Mouse (Mus musculus): ENCODE data around the gene H2-M5. TPM values are rescaled to one million over a fixed set of nuclear protein-coding genes. Genes with fewer than 3 reads are reported as not detected.
"Not testable (repeated sequence)": the region's sequence is repeated elsewhere in the genome, so short reads cannot be mapped to it uniquely, and the experiment has no call there.

The H2-M5 gene
- 0.55 and 1.2 TPM in 2 replicates for polyA plus RNA-seq (2016; fragmentation: Nextera tagmentation; extraction: Ambion mirVana)

DNA sequence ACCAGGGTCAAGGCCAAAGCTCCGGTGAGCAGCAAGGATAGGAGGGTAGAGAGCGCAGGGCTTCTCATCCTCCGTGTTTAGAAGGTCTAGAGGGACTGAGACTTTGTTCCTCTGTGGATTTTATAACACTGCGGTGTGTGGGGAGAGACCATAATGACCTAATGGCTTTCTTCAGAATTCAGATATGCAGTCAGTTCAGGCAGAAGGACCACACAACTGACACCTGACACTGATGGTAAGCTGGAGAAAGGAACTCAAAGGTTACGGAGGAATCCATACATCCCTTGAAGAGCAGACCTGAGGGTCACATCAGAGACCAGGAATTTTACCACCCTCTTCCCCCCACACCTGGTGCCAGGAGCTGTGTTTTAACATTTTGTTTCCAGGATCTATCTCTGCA, at the start of gene H2-M5:
Gene H2-M5, minus strand, starts transcription at position 101 of the 400 bp plus-strand sequence.
- H3K36me3 ChIP-seq: no peaks in the 10 kb centered on the region
- H3K27ac ChIP-seq: no peak within 1 kb of the TSS
- peak within 1 kb of the TSS; percentile 20 for H3K4me3 ChIP-seq
- no peak for DNase-seq (ENCODE audit: low spot score)
- WGBS: 27% methylated on average over 5 of the region's 5 CpGs
- no peaks in the 10 kb centered on the region for H3K9me3 ChIP-seq (replicated peaks)
- H3K4me1 ChIP-seq: peaks cover 4% of the 10 kb centered on the region; the same call in 1 of the 2 replicates
- peaks cover 39% of the 10 kb centered on the region for H3K27me3 ChIP-seq (ENCODE audit: low read depth, poor library complexity, severe bottlenecking)

DNA sequence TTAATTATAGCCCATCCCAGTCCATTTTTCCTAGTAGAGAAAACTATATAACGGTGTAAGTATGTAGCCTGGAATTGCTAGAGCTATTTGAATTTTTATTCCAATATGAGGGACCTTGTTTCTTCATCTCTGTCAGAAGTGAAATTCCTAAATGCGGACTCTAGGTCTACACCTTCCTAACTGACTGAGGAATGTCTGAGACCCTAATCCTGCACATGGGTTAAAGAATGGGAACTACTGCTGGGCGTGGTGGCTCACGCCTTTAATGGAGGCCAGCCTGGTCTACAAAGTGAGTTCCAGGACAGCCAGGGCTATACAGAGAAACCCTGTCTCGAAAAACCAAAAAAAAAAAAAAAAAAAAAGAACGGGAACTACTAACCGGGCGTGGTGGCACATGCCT, 39.8 kb upstream of the H2-M5 start:
- DNase-seq (ENCODE audit: low spot score): no peak
- Histone ChIP-seq H3K9me3 (replicated peaks) (no peaks in the 10 kb centered on the region), H3K4me1 (peaks cover 4% of the 10 kb centered on the region; the same call in 1 of the 2 replicates), H3K27ac (peak overlapping the region; percentile 92), H3K4me3 (peak overlapping the region; percentile 48), H3K36me3 (no peaks in the 10 kb centered on the region), H3K27me3 (ENCODE audit: low read depth, poor library complexity, severe bottlenecking) (no peaks in the 10 kb centered on the region)
- 82% methylated on average over 8 of the region's 8 CpGs for WGBS

DNA sequence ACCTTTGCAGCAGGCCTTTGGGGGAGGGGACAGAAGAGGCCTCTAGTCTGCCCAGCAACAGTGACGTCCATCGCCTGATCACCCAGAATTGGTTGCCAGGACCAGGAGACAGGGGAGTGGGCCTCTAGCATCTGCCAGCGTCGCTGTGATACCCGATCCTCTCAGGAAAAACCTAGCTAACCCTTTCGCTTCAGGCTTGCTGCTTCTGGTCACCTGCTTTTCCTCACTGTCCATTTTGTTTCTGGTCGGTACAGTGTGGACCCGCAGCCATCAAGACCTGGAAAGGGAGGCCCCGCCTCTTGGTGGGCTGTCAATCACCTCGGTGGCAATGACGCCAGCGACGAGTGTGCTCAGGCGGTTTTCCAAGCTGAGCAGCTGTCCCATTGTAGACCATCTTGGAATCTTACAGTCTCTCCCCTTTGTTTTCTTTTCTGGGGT, 39.4 kb upstream of the H2-M5 start:
- no peaks in the 10 kb centered on the region for H3K36me3 ChIP-seq
- peak; percentile 95 for DNase-seq (ENCODE audit: low spot score)
- H3K27ac ChIP-seq: peak overlapping the region; percentile 92
- peak overlapping the region; percentile 48 for H3K4me3 ChIP-seq
- WGBS: 0% methylated on average over 14 of the region's 14 CpGs
- H3K27me3 ChIP-seq (ENCODE audit: low read depth, poor library complexity, severe bottlenecking): no peaks in the 10 kb centered on the region
- H3K4me1 ChIP-seq: peaks cover 4% of the 10 kb centered on the region; the same call in 1 of the 2 replicates
- H3K9me3 ChIP-seq (replicated peaks): no peaks in the 10 kb centered on the region

DNA sequence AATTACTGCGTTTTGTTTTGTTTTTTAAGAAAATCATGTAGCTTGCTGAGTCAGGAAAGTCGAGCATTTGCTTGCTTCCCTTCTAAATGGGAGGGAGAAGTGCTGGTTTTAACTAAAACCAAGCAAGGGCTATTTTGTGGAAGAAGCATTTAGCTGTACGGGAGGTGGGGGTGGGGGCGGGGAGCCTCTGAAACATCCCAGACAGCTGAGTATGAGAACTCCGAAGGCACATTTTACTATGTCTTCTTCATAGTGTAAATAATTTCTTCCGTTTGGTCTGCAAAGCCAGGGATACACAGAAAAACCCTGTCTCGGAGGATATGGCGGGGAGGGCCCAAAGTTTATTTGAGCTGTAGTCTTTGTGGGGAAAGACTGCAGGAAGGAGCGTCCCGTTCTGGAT, 38.9 kb upstream of the H2-M5 start:
- H3K27ac ChIP-seq: peak overlapping the region; percentile 92
- peaks cover 4% of the 10 kb centered on the region; the same call in 1 of the 2 replicates for H3K4me1 ChIP-seq
- DNase-seq (ENCODE audit: low spot score): no peak
- peak overlapping the region; percentile 48 for H3K4me3 ChIP-seq
- H3K27me3 ChIP-seq (ENCODE audit: low read depth, poor library complexity, severe bottlenecking): no peaks in the 10 kb centered on the region
- H3K9me3 ChIP-seq (replicated peaks): no peaks in the 10 kb centered on the region
- WGBS: 6% methylated on average over 10 of the region's 10 CpGs
- H3K36me3 ChIP-seq: no peaks in the 10 kb centered on the region

DNA sequence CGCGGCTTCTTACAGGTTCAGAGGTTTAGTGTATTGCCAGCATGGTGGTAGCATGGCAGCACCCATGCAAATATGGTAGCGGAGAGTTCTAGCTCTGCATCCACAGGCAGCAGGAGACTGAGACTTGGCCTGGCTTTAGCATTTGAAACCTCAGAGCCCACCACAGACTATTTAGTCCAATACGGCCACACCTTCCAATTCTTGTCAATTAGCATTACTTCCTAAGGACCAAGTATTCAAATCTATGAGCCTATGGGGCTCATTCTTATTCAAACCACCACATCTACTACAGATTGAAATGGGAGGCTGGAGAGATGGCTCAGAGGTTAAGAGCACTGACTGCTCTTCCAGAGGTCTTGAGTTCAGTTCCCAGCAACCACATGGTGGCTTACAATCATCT, 38.1 kb upstream of the H2-M5 start:
- H3K27ac ChIP-seq: peak overlapping the region; percentile 92
- peaks cover 4% of the 10 kb centered on the region; the same call in 1 of the 2 replicates for H3K4me1 ChIP-seq
- no peak for DNase-seq (ENCODE audit: low spot score)
- WGBS: 91% methylated on average over 4 of the region's 4 CpGs
- H3K27me3 ChIP-seq (ENCODE audit: low read depth, poor library complexity, severe bottlenecking): no peaks in the 10 kb centered on the region
- no peaks in the 10 kb centered on the region for H3K36me3 ChIP-seq
- no peaks in the 10 kb centered on the region for H3K9me3 ChIP-seq (replicated peaks)
- H3K4me3 ChIP-seq: no peak overlapping the region

DNA sequence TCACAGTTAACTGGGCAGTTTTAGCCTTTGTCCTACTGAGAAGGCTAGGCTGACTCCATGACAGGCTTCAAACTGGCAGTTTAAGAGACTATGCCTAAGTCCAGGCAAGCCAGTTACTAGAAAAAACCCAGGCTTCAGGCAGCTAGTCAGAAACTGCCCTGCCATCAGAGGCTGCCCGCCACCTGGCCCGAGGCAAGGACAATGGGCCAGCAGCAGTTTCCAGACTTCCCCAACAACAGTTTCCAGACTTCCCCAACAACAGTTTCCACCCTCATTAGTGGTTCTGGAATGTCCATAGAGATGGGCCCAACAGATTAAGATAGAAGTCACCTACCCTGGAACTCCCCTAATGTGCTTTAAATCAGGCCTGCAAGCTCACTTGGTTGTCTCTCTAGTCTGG, 37.1 kb upstream of the H2-M5 start:
- H3K27me3 ChIP-seq (ENCODE audit: low read depth, poor library complexity, severe bottlenecking): no peaks in the 10 kb centered on the region
- no peaks in the 10 kb centered on the region for H3K36me3 ChIP-seq
- no peaks in the 10 kb centered on the region for H3K9me3 ChIP-seq (replicated peaks)
- WGBS: 95% methylated on average over 2 of the region's 2 CpGs
- H3K4me3 ChIP-seq: no peak overlapping the region
- no peak overlapping the region for H3K27ac ChIP-seq
- no peak for DNase-seq (ENCODE audit: low spot score)
- H3K4me1 ChIP-seq: peaks cover 4% of the 10 kb centered on the region; the same call in 1 of the 2 replicates

DNA sequence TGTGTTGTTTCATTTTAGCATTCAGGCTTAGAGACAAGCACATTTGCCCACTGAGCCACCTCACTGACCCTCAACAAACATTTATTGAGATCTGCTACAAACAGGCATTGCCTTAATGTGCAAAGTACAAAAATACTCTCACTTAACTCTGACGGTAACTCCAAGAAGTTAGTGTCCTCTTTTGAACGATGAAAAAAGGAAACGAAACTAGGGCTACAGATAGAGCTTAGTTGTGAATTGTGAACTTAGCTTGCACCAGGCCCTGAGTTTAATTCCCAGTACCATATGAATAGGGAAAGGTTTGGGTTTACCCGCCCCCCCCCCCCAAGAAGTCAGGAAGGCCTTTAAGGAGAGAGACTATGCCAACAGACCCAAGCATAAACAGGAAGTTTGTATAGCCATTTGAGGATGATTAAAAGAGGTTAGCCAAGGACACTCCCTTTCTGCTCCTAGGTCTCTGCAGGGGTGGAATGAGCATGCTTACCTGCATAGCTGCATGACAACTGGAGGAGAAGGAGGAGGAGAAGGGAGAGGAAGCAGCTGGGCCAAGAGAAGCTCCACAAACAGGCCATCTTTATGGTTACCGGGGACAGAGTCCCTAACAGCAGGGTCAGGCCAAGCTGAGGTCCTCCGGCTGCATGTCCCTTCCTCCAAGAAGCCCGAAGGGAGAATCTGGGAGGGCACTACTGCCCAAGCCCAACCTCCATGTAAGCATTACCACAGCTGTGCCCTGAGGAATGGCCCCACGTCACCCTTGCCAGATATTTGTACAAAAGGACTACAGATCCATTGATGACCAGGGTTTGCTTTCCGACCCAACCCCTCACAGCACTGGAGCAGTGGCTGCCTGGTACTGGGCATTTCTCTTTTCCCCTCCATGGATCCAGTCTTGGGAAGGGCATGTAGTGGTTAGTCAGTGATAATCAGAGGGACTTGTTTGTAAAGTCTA, 33.6 kb upstream of the H2-M5 start, which contains the start of gene Mog:
Gene Mog, minus strand, starts transcription at position 771 of the 949 bp plus-strand sequence.
- Histone ChIP-seq H3K27me3 (ENCODE audit: low read depth, poor library complexity, severe bottlenecking) (no peaks in the 10 kb centered on the region), H3K36me3 (no peaks in the 10 kb centered on the region), H3K9me3 (replicated peaks) (no peaks in the 10 kb centered on the region), H3K27ac (no peak within 1 kb of the TSS), H3K4me1 (no peaks in the 10 kb centered on the region), H3K4me3 (no peak within 1 kb of the TSS)
- no peak for DNase-seq (ENCODE audit: low spot score)
- 71% methylated on average over 9 of the region's 9 CpGs for WGBS

DNA sequence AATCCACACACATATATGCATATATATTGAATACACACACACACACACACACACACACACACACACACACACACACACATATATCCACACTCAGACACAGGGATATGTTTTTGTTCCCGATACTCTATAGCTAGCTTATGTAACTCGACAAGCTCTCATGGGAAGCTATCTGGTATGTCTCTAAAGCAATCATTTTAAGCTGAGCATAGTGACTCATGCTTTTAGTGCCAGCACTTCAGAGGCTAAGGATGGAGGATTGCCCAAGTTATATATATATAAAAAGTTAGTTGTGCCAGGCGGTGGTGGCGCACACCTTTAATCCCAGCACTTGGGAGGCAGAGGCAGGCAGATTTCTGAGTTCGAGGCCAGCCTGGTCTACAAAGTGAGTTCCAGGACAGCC, 29.9 kb upstream of the H2-M5 start:
- DNase-seq (ENCODE audit: low spot score); H3K36me3 ChIP-seq; H3K4me3 ChIP-seq; H3K27ac ChIP-seq; H3K27me3 ChIP-seq (ENCODE audit: low read depth, poor library complexity, severe bottlenecking); H3K4me1 ChIP-seq; H3K9me3 ChIP-seq (replicated peaks): not testable (repeated sequence)
- 97% methylated on average over 5 of the region's 5 CpGs for WGBS

DNA sequence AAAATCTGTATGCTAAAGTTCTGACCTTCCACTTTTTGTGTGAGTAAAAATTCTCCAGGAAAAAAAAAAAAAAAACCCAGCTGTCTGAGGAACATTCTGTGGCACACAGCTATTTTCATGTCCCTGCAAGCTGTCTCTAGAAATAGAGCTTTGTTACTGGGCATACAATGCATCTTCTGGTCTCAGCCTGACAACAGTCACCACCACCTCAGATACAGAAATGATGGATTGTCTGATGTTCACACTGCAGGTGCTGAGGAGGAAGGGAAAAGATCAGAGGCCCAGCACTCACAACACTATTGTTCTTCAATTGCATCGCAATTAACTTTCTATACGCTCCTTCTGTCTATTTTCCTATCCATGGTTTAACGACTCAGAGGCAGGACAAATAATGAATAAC, 29.0 kb upstream of the H2-M5 start:
- Histone ChIP-seq H3K4me3 (no peak overlapping the region), H3K9me3 (replicated peaks) (no peaks in the 10 kb centered on the region)
- 88% methylated on average over 3 of the region's 3 CpGs for WGBS

DNA sequence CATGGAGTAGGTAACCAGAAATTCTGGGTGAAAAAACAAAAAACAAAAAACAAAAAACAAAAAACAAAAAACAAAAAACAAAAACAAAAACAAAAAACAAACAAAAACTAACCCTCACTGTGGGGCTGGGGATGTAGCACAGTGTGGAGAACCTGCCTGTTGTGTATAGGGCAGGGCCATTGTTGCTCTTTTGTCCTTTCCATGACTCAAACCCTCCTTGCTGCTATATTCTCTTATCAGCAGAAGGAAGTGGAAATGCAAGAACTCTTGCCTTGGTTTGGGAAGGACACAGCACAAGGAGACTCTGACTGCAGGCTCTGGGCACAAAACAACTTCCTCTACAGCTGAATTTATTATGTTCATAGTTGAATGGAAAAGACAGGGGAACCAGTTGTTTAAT, 27.0 kb upstream of the H2-M5 start:
- no peaks in the 10 kb centered on the region for H3K4me1 ChIP-seq
- no peak overlapping the region for H3K27ac ChIP-seq
- no peaks in the 10 kb centered on the region for H3K27me3 ChIP-seq (ENCODE audit: low read depth, poor library complexity, severe bottlenecking)

More for the DNA sequence above, 29.0 kb upstream of the H2-M5 start:
- Histone ChIP-seq H3K27me3 (ENCODE audit: low read depth, poor library complexity, severe bottlenecking) (no peaks in the 10 kb centered on the region), H3K27ac (no peak overlapping the region), H3K36me3 (no peaks in the 10 kb centered on the region), H3K4me1 (no peaks in the 10 kb centered on the region)
- no peak for DNase-seq (ENCODE audit: low spot score)

DNA sequence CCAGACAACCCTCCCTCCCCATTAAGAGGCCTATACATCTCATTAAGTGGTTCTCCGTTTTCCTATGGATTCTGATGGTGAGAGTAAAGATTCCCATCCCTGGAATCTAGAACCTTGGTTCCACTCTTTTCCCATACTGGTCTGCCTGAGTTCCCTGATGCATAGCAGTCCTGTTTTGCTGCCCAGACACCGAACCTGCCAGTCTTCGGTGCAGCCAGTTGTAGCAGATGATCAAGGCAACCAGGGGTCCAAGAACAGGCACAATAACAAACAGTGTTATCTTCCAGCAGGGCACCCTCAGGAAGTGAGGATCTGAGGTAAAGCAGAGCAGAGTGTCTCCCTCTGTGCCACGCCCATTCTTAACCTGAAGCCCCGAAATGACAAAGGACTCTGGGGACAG, 22.8 kb upstream of the H2-M5 start:
- WGBS: 78% methylated on average over 5 of the region's 5 CpGs
- Histone ChIP-seq H3K4me3 (no peak overlapping the region), H3K9me3 (replicated peaks) (no peaks in the 10 kb centered on the region), H3K4me1 (no peaks in the 10 kb centered on the region), H3K27ac (no peak overlapping the region), H3K27me3 (ENCODE audit: low read depth, poor library complexity, severe bottlenecking) (no peaks in the 10 kb centered on the region), H3K36me3 (peaks cover 46% of the 10 kb centered on the region)
- DNase-seq (ENCODE audit: low spot score): no peak

More for the DNA sequence above, 27.0 kb upstream of the H2-M5 start:
- H3K4me3 ChIP-seq: no peak overlapping the region
- H3K36me3 ChIP-seq: peaks cover 4% of the 10 kb centered on the region
- DNase-seq (ENCODE audit: low spot score): no peak
- H3K9me3 ChIP-seq (replicated peaks): no peaks in the 10 kb centered on the region

DNA sequence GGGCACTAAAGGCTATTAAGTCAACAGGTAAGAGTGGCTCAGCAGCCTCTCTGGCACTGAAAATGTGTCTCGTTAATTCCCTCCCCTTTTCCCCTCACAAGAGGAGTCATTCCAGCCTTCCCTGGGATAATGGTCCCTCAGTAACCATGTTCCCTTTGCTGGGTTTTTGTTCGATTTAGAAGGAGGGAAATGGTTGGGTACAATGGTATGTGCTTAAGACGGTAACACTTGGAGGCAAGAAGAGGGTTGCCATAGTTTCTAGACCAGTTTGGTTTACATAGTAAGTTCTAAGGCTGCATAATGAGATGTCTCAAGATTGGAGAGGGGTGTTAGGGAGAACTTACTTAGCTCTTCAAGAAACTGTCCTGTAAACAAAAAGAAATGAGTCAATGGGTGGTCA, 22.4 kb upstream of the H2-M5 start:
- Histone ChIP-seq H3K4me1 (no peaks in the 10 kb centered on the region), H3K4me3 (no peak overlapping the region), H3K27ac (no peak overlapping the region), H3K36me3 (peaks cover 50% of the 10 kb centered on the region), H3K9me3 (replicated peaks) (no peaks in the 10 kb centered on the region), H3K27me3 (ENCODE audit: low read depth, poor library complexity, severe bottlenecking) (no peaks in the 10 kb centered on the region)
- DNase-seq (ENCODE audit: low spot score): no peak
- WGBS: 90% methylated on average over 3 of the region's 3 CpGs

DNA sequence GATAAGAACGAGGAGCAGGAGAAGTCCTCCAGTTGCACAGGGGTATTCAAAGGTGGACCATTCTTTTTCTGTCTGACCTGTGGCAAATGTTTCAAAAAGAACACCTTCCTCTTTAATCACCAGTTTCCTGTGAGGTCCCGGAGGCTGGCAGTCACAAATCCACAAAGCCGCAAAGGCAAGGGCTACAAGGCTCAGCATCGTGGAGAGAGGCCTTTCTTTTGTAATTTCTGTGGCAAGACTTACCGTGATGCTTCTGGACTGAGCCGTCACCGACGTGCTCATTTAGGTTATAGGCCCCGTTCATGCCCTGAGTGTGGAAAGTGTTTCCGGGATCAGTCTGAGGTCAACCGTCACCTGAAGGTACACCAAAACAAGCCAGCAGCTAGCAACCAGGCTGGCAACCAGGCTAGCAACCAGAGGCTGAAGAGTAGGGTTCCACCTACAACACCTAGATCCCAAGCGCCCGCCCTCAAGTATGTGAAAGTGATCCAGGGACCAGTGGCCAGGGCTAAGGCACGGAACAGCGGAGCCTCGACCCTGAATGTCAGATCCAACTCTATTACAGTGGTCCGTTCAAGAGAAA, 20.2 kb upstream of the H2-M5 start:
- H3K9me3 ChIP-seq (replicated peaks): no peaks in the 10 kb centered on the region
- H3K27ac ChIP-seq: no peak overlapping the region
- DNase-seq (ENCODE audit: low spot score): no peak
- H3K4me1 ChIP-seq: no peaks in the 10 kb centered on the region
- H3K27me3 ChIP-seq (ENCODE audit: low read depth, poor library complexity, severe bottlenecking): no peaks in the 10 kb centered on the region
- no peak overlapping the region for H3K4me3 ChIP-seq
- 94% methylated on average over 17 of the region's 17 CpGs for WGBS
- H3K36me3 ChIP-seq: peaks cover 72% of the 10 kb centered on the region

All from limb, embryonic 10.5 days (tissue).